Mouse (Mus musculus) mesoderm, embryonic 11.5 days (tissue): ENCODE results near the gene Dsp.

Source experiments
- DNase-seq: peaks from one replicate; pipeline ENCODE4 v3.0.0-alpha.2; 2012; ENCODE audit warnings: low read depth, low spot score

Gene Dsp

GRCm38 (mm10) chr13:38151069-38151588 lies at the start of gene Dsp:
Gene Dsp (plus strand): TSS chr13:38151294.
- peak; percentile 65 for DNase-seq

GRCm38 (mm10) chr13:38103406-38103805 lies 47.7 kb upstream of the Dsp start:
- no peak for DNase-seq

DNA sequence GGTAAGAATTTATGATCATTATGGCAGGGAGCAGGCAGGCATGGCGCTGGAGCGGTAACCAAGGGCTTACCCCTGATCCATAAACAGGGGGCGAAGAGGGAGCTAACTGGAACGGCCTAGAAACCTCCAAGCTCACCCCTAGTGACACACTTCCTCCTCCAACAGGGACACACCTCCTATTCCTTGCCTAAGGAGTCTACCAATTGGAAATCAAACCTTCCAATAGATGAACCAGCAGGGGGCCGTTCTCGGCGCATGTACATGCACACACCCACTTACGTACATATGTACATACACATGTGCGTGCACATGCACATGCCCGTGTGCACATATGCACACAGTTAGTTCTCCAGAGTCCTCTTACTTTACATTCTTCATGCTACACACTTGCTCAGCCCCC lies 46.6 kb upstream of the Dsp start:
- no peak for DNase-seq

- DNase-seq, result peak; percentile 39
These were observed 42.0 kb upstream of the Dsp start for GRCm38 (mm10) chr13:38109081-38109480.

DNA sequence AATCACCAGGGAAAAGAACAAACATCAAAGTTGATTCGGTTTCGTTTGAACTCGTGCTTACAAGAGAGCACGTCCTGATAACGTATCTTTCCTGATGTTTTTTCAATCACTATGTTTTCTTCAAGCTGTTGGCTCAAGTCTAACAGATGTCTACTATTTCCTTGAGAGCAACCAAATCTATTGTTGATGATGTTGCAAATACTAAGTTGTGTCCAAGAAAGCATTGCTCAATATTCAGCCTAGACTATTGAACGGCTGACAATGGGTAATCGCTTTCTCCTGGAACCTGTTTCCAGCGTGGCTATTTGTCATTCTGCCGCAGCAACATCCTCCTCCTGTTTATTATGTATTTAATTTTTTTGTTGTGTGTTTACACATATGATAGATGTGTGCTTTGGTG lies 28.8 kb upstream of the Dsp start:
- no peak for DNase-seq

DNA sequence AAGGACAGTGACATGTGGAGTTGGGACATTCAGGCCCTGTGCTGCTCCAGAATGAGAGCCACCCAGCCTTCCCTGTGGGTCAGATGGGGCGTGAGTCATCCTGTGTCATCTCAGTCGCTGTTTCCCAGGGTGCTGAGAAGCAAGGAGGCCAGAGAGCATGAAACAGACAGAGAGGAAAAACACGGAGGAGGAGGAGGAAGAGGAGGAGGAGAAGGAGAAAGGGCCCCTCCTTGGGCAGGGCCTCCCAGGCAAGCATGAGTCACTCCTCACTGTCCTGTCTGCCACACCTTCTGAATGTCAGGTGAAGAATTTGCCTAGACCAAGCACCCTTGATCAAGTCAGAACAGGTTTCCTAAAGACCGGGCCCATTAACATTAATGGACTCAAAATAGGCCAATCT lies 27.4 kb upstream of the Dsp start:
- no peak for DNase-seq

DNA sequence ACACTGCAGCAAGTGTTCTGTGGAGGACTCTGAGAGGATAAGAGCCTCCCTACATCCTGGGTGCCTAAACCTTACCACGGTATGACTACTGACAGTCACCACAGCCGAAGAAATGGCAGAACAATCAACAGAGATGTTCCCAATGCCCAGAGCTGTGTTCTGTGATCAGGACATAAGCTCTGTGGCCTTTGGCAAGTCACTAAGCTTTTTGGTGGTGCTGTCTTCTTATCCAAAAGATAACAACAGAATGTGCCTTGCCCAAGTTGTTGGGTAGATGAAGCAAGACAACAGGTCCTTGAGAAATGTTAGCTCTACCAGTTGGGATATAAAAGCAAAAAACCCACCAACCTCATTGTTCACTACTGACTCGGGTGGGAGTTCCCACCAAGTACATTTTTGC lies 23.4 kb upstream of the Dsp start:
- DNase-seq, result no peak

- no peak for DNase-seq
These were observed 22.8 kb upstream of the Dsp start for GRCm38 (mm10) chr13:38128246-38128645.

DNA sequence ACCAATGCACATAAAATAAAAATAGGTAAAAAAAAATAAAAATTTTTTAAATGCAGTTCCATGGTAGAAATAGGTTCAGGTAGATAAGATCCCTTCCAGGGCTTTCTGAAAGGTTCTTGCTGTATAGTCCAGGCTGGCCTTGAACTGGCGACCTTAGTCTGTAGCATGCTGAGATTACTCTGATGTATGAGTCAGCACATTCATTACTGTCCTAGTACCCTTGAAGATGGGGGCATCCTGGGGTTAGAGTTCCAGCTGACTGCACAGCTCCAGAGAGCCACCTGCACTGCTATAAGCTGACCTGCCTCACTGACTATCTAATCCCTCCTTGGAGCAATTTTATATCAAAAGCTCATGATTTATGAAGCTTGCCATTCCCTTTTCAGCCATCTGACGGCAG lies 21.6 kb upstream of the Dsp start:
- DNase-seq, result no peak

DNA sequence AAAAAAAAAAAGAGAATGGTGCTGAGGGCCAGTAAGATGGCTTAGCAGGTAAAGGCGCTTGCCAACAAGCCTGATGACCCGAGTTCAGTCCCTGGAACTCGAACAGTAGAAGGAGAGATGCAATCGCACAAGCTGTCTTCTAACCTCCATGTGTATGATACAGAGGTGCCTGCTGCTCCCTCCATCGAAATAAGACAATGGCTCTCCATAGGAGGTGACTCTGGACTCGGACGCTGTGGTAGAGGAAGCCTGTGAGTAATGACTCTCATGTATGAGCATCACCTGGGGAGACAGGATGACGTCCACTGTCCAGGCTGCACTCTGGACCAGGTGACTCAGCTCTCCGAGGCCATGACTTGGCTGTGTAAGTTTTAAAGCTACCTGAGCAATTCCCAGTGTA lies 21.0 kb upstream of the Dsp start:
- no peak for DNase-seq

GRCm38 (mm10) chr13:38133016-38133528 lies 18.0 kb upstream of the Dsp start:
- DNase-seq, result no peak

- no peak for DNase-seq
These were observed 10.6 kb upstream of the Dsp start for GRCm38 (mm10) chr13:38140521-38140920.

GRCm38 (mm10) chr13:38144962-38145713 lies 6.0 kb upstream of the Dsp start:
- peak; percentile 47 for DNase-seq

- no peak for DNase-seq
These were observed 2.7 kb upstream of the Dsp start for GRCm38 (mm10) chr13:38148348-38148747.

DNA sequence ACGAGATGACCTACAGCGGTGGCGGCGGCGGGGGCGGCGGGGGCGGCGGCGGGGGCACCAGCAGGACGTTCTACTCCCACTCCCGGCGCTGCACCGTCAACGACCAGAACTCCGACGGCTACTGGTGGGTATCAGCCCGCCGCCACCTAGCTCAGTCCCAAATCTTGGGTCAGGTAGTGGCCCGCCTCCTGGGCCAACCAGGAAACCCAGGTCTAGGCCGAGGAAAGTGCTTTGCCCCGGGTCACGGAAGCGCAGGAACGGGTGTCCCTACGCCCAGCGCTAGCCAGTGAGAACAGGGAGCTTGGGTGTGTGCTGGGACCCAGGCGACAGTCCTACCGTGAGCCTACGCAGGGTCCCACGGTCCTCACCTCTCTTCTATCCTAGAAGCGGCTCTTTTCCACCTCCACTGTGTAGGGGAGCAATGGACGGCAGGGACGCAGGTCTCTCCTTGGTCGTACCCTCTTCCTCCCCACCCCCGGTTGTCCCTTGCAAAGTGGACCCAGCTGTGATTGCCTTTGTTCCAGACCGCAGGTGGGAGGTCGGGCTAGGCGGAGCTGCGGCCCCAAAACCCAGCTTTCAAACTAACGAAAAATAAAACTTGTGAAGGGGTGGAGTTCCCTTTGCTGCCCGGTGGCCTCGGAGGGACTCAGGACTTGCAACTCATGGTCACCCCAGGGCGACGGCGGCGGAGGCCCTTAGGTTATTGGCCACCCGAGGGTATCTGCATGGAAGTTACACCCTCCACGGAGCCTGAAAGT lies 756 bp downstream of the Dsp start:
- no peak for DNase-seq

GRCm38 (mm10) chr13:38152429-38153035 lies 1.4 kb downstream of the Dsp start:
- DNase-seq, result peak; percentile 62

- DNase-seq, result peak; percentile 66
These were observed 4.4 kb downstream of the Dsp start for GRCm38 (mm10) chr13:38155523-38155922.

GRCm38 (mm10) chr13:38157635-38158034 lies 6.5 kb downstream of the Dsp start:
- DNase-seq, result no peak

DNA sequence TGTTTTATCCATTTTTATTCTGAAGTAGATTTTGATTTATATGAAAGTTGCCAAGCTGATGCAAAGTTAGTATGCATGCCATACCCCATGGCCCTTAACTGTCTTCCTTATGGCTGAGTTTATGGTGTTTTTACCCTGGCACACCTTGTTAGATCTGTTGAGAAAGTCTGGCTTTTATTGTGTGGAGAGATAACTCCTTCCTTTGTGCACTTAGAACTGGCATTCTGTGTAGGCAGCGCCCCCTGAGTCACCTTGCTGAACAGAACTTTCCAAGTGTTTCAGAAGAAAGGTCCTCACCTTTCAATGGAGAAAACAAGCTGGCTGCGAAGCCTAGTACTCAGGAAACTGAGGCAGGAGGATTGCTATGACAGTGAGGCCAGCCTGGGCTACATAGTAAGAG lies 10.9 kb downstream of the Dsp start:
- DNase-seq, result no peak

GRCm38 (mm10) chr13:38162668-38163067 lies 11.6 kb downstream of the Dsp start:
- DNase-seq, result no peak

DNA sequence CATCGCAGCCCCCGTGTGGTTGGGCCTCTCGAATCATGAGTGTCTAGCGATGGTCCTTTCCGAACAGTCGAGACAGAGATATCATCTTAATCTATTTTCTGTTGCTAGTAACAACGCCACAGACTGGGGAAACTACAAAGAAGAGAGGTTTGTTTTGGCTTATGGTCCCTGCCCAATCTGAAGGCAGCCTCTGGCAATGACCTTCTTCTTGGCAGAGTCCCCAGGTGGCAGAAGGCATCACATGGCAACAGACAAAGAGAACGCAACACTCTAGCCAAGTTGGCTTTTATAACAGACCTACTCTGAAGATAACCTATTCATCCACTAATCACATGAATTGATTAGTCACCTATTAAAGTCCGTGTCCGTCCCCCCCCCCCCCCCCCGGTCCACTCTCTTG lies 13.8 kb downstream of the Dsp start:
- no peak for DNase-seq

- no peak for DNase-seq
These were observed 16.0 kb downstream of the Dsp start for GRCm38 (mm10) chr13:38167056-38167455.
